Comparison of ENCODE assay signal across 8 mouse cellular contexts in the genomic region with DNA sequence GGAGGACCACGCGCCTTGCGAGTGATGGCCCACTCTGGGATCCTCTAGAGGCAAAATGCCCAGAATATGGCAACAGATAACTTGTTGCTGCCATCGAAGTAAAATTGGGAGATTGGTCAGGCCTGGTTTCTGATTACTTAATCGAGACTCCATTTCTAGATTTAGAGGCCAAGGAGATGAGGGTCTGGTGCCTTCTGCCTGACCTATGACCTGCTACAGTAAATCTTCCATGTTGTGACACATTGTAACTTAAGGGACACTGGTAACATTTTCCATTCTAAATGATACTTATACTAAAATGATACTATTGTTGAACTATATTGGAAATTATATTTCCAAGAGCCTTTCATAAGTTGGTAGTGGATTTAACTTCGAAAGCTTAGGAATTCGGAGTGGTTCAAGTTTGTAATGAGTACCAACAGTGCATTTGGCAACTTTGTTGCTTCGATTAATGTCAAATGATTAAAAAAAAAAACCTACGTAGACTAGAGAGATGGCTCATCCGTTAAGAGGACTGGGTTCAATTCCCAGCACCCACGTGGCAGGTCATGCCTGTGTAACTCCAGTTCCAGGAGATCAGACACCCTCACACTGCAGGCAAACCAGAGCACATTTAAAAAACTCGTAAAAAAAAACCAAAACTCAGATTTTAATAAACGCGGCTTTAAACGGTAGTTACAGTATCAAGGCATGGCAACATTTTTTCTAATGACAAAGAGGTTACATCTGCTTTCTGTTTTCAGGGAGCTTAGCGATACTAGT. TPM values are rescaled to one million over a fixed set of nuclear protein-coding genes. Genes with fewer than 3 reads are reported as not detected.
DNase-seq lines count a peak whose midpoint lies in the region; ATAC-seq lines count a peak whose summit lies in the region.

No protein-coding gene starts in this region.

- H3K27me3 ChIP-seq in kidney, embryonic 15.5 days: peaks cover 3% of the 10 kb centered on the region; the same call in 1 of the 2 replicates
- no peaks in the 10 kb centered on the region for H3K27me3 ChIP-seq in hindbrain, embryonic 11.5 days (ENCODE audit: control insufficient read depth, insufficient read depth, low read length)
- H3K27me3 ChIP-seq in midbrain, embryonic 12.5 days: no peaks in the 10 kb centered on the region

- H3K9ac ChIP-seq in kidney, embryonic 15.5 days: peak overlapping the region; percentile 98
- H3K9ac ChIP-seq in hindbrain, embryonic 11.5 days (ENCODE audit: low read depth, low read length): peak overlapping the region; percentile 89
- peak overlapping the region; percentile 96 for H3K9ac ChIP-seq in midbrain, embryonic 12.5 days (replicated peaks)

- H3K4me1 ChIP-seq in kidney, embryonic 15.5 days: peaks cover 14% of the 10 kb centered on the region; the same call in 1 of the 2 replicates
- no peaks in the 10 kb centered on the region for H3K4me1 ChIP-seq in hindbrain, embryonic 11.5 days (replicated peaks; ENCODE audit: control insufficient read depth, insufficient read depth, low read length)
- peaks cover 17% of the 10 kb centered on the region for H3K4me1 ChIP-seq in midbrain, embryonic 12.5 days

- WGBS in kidney, embryonic 15.5 days: 12% methylated on average over 16 of the region's 16 CpGs
- WGBS in hindbrain, embryonic 11.5 days: 9% methylated on average over 16 of the region's 16 CpGs
- 13% methylated on average over 16 of the region's 16 CpGs for WGBS in midbrain, embryonic 12.5 days

- H3K9me3 ChIP-seq in kidney, embryonic 15.5 days (replicated peaks): no peaks in the 10 kb centered on the region
- H3K9me3 ChIP-seq in hindbrain, embryonic 11.5 days (ENCODE audit: control insufficient read depth, low read length): no peaks in the 10 kb centered on the region
- H3K9me3 ChIP-seq in midbrain, embryonic 12.5 days: no peaks in the 10 kb centered on the region

- H3K36me3 ChIP-seq in kidney, embryonic 15.5 days: peaks cover 29% of the 10 kb centered on the region
- H3K36me3 ChIP-seq in hindbrain, embryonic 11.5 days (ENCODE audit: control insufficient read depth, insufficient read depth, low read length): 0 out of 2 replicates have a peak, but pooled peaks cover 3% of the 10 kb centered on the region
- peaks cover 22% of the 10 kb centered on the region for H3K36me3 ChIP-seq in midbrain, embryonic 12.5 days

- H3K4me3 ChIP-seq in kidney, embryonic 15.5 days (replicated peaks): peak overlapping the region; percentile 89
- H3K4me3 ChIP-seq in hindbrain, embryonic 11.5 days (ENCODE audit: low read depth, low read length): peak overlapping the region; percentile 62
- H3K4me3 ChIP-seq in midbrain, embryonic 12.5 days: peak overlapping the region; percentile 84

- DNase-seq in kidney, adult 18-20 months: no peak
- peak; percentile 30 for DNase-seq in R1 (ENCODE audit: low read depth, low spot score)
- DNase-seq in hindbrain, embryonic 11.5 days (ENCODE audit: low spot score): peak; percentile 27
- DNase-seq in yolk sac, embryonic 10.5 days (ENCODE audit: low spot score): no peak
- no peak for DNase-seq in gastrocnemius, postnatal 10 days
- DNase-seq in gastrocnemius, adult 8-10 months (ENCODE audit: low spot score in 2 of 2): no peak

- H3K27ac ChIP-seq in kidney, embryonic 15.5 days: peak overlapping the region; percentile 99
- H3K27ac ChIP-seq in hindbrain, embryonic 11.5 days (ENCODE audit: low read depth, low read length): peak overlapping the region; percentile 92
- H3K27ac ChIP-seq in midbrain, embryonic 12.5 days (replicated peaks): peak overlapping the region; percentile 98

- no peak for ATAC-seq in kidney, embryonic 15.5 days (replicated peaks; ENCODE audit: low FRiP score)
- ATAC-seq in hindbrain, embryonic 11.5 days (ENCODE audit: low FRiP score): no peak
- no peak for ATAC-seq in midbrain, embryonic 12.5 days (ENCODE audit: low FRiP score, low read depth)

- H3K4me2 ChIP-seq in kidney, embryonic 15.5 days: peak overlapping the region; percentile 76
- peak overlapping the region; percentile 53 for H3K4me2 ChIP-seq in hindbrain, embryonic 11.5 days (replicated peaks; ENCODE audit: low read depth, low read length)
- H3K4me2 ChIP-seq in midbrain, embryonic 12.5 days (replicated peaks): peak overlapping the region; percentile 72

RNA-seq across cellular contexts. Expression of gene Ddx3x, which starts 1.5 kb away (rescaled TPM):
- 130 and 133 TPM in 2 replicates for polyA plus RNA-seq in kidney, embryonic 15.5 days (2015; fragmentation: Nextera tagmentation; extraction: Ambion mirVana)
- 177 and 200 TPM in 2 replicates for polyA plus RNA-seq in hindbrain, embryonic 11.5 days (2014; fragmentation: Nextera tagmentation; extraction: Ambion mirVana)
- 175 and 179 TPM in 2 replicates for polyA plus RNA-seq in midbrain, embryonic 12.5 days (2016; fragmentation: Nextera tagmentation; extraction: Ambion mirVana)
- 100 to 1,000 TPM; 102 to 147 TPM for total RNA-seq in gastrocnemius, postnatal 10 days (2021)
- total RNA-seq in gastrocnemius, adult 8-10 months (2022): 100 to 1,000 TPM; 130 to 209 (median 160) TPM

Comparison
In these comparisons a context has a peak if more than half of its experiments do, and no peak if none do; other contexts are left out.
1. DNase-seq: peak in R1 (single experiment) and hindbrain, embryonic 11.5 days (single experiment); none in kidney, adult 18-20 months (single experiment), yolk sac, embryonic 10.5 days (single experiment), gastrocnemius, postnatal 10 days (single experiment) and gastrocnemius, adult 8-10 months (0 of 2).
2. Peak in every context shown above with its lines, with median percentiles within 50 percentile points of each other: H3K27ac ChIP-seq, H3K4me2 ChIP-seq, H3K4me3 ChIP-seq and H3K9ac ChIP-seq.